Mouse (Mus musculus) mouse trophoblast stem cell (cell line): Measurements from ENCODE around the gene Atrip.

Experiments used
- in situ Hi-C, 2 experiments: fragments of 300-500 bp; cut with MseI, MboI; formaldehyde crosslinking; loops; 2 replicates in 1 of 2; 3 replicates in 1 of 2; pipeline ENCODE4 v1.15.1; 2025

Gene Atrip

DNA sequence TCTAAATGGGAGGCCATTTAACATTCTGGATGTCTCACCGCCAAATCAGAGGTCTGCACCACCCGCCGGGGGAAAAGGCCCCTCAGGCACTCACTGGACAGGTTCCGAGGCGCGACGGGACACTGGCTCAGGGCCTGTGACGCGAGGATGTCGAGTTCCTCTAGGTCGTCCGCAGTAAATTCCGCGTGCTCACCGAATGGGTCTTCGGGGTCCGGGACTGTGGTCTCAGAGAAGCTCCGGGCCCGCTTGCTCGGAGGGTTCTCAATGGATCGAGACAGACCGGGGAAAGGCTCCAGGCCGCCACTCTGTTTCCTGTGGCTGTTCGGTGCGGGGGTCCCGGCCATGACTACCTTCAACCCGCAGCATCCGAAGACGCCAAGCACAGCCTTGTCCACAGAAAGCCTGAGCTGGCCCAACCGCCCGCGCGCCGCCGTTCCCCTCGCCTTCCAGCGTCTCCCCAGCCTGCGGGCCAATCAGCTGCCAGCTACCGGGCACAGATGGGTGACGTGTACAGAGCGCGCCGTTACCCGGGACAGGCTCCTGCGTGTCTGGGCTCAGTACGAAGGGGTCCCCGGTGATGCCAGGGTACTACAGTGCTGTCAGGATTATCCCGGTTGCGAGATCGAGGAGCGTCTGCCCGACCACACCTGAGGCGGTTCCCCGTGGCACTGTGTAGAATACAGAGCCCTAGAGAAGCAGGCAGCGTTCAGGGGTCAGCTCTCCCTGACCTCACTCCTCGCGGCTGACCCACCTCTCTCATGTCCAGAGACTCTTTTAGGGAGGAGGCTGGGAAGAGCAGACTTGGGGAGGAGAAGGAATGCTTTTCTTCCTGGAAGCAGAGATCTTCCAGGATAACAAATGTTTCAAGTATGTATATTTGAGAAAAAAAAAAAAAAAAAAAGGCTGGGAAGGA is at the start of gene Atrip:
Atrip (minus strand) TSS at position 464 of the 913 bp plus-strand sequence.
- in situ Hi-C loops = loop anchor here in 1 of 2 experiments (5.0 kb wide), 1 partner anchor 67 kb away; no protein-coding TSS in a partner anchor

DNA sequence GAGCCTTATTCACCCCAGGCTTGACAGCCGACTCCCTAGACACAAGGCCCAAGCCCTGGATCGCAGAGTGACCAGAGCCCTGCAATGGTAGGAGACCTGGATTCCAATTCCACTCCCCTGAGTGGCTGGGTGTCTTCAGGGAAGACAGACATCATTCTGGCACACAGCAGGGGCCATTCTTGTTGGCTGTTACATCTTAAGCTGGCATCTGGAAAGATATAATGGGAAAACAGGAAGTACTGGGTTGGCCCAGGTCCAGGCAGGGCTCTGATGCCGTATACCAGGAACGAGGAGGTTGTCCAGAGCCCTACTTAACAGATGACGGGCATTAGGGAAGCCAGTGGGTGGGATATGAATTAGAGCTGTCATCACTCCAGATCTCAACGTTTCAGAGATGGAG is 49.3 kb upstream of the Atrip start:
- in situ Hi-C loops = loop anchor here (5.0 to 10.0 kb wide), 2 partner anchors 36 to 118 kb away; no protein-coding TSS in a partner anchor

DNA sequence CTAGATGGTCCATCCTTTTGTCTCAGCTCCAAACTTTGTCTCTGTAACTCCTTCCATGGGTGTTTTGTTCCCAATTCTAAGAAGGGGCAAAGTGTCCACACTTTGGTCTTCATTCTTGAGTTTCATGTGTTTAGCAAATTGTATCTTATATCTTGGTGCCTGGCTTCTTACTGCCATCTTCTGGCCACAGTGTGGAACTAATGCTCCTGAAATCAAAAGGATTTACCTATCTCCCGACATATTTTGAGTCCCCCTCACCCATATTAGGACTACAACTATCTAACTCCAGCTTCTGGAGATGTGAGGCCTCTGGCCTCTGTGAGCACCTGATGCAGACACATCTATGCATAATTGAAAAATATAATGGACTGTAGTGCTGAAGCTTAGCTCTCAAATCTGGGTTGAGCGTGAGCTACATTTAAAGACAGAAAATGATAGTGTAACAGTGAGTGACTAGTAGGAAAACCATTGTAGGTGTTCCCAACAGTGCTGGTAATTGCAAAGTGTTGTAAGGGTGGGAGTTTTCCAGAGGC is 48.7 kb upstream of the Atrip start:
- in situ Hi-C loops = loop anchor here (5.0 to 10.0 kb wide), 2 partner anchors 35 to 118 kb away; no protein-coding TSS in a partner anchor

DNA sequence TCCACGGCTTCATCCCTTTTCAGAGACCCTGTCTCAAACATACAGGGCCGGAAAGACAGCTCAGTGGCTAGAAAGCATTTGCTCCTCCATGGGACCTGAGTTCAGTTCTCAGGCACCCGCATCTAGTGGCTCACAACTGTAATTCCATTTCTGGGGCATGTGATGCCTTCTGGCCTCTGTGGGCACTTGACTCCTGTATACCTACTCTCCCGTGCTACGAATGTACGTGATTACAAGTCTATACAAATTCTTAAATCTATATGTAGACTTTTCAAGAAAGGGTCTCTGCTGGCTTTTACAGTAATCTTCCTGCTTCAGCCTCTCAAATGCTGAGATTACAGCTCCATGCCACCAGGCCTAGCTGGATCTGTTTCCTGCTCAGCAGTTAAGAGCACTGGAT is 47.0 kb upstream of the Atrip start:
- in situ Hi-C loops = loop anchor here (5.0 to 10.0 kb wide), 2 partner anchors 34 to 116 kb away; no protein-coding TSS in a partner anchor

- in situ Hi-C loops = no loop called here
Measured at GRCm38 (mm10) chr9:109119571-109119970, 45.6 kb upstream of the Atrip start.

DNA sequence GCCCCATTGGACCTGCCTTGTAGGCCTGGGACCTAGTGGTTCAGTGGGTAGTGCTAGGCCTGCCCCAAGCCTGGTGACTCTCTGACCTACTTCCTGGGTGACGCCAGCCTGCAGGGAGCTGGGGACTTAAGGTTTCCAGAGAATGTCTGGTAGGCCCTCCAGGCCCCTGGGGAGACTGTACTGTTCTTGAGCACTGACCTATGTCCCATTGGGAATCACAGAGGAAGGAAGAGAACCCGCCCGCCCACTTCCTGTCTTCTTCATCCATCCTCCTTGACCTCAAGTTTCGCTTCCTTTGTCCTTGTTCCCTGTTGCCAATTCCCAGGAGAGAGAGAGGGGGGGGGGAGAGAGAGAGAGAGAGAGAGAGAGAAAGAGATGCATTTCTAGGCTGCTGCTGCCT is 44.2 kb upstream of the Atrip start:
- in situ Hi-C loops = no loop called here

DNA sequence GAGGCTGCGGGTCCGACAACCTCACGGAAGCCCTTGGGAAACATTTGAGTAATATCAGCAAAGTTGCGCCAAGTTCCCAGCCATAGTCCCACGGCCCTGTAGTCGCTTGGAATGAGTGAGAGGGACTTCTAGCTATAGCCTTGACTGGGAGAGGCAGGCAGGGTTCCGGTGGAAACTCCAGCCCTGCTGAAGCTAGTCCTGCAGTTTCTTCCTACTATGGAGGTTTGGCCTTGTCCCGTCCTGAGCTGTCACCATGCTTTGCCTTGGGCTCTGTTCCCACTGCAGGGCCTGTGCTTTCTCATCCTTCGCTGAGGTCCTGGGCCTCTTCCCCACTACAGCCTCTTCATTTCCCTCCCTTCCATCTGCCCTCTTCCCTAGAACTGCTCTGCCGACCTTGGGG is 42.3 kb upstream of the Atrip start:
- in situ Hi-C loops = no loop called here

- in situ Hi-C loops = no loop called here
Measured at GRCm38 (mm10) chr9:109114871-109115270, 40.9 kb upstream of the Atrip start.

DNA sequence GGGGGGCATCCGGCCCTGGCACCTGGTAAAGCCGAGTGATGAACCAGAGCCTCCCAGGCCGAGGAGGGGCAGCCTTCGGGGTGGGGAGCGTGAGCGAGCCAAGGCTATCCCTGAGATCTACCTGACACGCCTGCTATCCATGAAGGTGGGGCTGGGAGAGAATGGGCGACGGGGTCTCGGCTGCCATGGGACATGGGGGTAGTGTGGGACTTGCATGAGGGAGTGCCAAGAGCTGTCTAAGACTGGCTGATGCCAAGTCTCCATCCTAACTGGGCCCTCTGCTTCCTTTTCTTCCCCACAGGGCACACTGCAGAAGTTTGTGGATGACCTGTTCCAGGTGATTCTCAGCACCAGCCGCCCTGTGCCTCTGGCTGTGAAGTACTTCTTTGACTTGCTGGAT is 40.4 kb upstream of the Atrip start:
- in situ Hi-C loops = no loop called here

GRCm38 (mm10) chr9:109113331-109113730 is 39.4 kb upstream of the Atrip start:
- in situ Hi-C loops = no loop called here

GRCm38 (mm10) chr9:109111591-109111990 is 37.7 kb upstream of the Atrip start:
- in situ Hi-C loops = no loop called here

- in situ Hi-C loops = no loop called here
Measured at GRCm38 (mm10) chr9:109111101-109111500, 37.2 kb upstream of the Atrip start.

DNA sequence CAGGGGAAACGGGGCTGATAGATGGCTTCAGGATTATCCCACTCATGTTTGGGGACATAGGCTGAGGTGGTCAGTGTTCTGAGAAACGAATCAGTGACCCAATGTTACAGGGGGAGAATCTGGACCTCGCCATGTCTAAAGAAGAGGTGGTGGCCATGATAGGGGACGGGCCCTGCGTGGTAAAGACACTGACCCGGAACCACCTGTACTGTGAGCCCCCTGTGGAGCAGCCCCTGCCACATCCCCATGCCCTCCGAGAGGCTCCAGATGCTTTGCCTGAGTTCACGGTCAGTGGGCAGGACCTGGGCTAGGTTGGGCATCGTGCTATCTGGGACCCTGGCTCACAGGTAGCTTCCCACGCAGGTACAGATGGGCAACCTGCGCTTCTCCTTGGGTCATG is 36.3 kb upstream of the Atrip start:
- in situ Hi-C loops = no loop called here

- in situ Hi-C loops = no loop called here
Measured at GRCm38 (mm10) chr9:109107341-109107740, 33.4 kb upstream of the Atrip start.

DNA sequence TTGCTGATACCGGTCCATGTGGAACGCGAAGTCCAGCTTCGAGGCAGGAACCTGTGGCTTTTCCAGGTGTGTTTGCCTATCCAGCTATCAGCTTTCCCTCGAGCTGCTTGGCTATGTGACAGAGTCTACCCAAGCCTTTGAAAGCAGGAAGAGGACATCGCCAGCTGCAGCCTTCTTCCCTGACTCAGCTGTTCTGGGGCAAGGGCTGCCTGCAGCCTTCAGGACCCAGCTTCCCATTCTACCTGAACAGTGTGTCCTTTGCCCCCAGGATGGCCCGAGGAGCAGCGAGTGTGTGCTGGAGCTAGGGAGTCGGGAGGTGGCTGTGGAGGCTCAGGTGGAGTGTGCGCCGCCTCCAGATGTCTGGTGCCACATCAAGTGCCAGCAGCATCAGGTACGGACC is 31.7 kb upstream of the Atrip start:
- in situ Hi-C loops = no loop called here

GRCm38 (mm10) chr9:109105011-109105410 is 31.1 kb upstream of the Atrip start:
- in situ Hi-C loops = no loop called here

DNA sequence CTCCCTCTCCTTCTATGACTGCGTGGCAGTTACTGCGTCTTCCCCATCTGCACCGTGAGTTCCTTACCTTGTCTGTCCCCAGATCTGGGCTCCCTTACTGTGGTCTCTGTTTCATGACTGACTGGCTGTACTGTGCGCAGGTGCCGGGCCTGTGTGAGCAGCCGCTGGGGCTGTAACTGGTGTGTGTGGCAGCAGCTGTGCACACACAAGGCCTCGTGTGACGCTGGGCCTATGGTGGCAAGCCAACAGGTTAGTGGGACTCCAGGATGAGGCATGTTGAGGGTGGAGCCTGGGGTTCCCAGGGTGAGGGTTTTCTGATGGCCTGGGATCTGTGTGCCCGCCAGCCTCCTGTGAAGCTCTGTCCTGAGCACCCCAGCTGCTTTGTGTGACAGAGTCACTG is 30.2 kb upstream of the Atrip start:
- in situ Hi-C loops = no loop called here

DNA sequence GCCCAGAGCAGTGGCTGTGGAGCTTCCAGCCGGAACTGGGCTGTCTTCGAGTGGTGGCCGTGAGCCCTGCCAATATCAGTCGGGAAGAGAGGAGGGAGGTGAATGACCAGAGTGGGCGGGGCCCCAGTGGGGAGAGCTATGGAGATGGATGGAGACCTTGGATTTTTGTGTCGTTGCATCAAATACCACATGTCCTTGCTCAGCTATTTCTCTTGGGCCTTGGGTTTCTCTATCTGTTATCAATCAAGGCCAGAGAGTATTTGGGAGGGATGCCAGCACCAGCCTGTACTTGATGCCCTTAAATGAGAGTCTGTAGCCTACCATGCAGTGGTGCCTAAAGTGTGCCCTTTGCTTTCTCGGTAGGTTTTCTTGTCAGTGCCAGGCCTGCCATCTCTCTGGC is 29.3 kb upstream of the Atrip start:
- in situ Hi-C loops = no loop called here

DNA sequence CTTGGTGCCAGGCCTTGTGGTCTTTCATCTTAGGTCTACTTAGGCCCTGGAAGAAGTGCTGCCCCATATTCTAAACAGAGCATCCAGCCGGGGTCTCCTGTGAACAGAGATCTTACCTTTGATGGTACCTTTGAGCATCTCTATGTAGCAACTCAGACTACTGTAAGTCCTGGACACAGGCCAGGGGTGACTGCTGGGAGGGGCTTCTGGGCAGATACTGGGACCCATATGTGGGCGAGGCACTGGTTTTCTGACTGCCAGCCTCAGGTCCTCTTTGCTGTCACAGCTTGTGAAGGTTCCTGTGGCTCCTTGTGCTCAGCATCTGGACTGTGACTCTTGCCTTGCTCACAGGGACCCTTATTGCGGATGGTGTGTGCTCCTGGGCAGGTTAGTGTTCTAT is 28.6 kb upstream of the Atrip start:
- in situ Hi-C loops = no loop called here

DNA sequence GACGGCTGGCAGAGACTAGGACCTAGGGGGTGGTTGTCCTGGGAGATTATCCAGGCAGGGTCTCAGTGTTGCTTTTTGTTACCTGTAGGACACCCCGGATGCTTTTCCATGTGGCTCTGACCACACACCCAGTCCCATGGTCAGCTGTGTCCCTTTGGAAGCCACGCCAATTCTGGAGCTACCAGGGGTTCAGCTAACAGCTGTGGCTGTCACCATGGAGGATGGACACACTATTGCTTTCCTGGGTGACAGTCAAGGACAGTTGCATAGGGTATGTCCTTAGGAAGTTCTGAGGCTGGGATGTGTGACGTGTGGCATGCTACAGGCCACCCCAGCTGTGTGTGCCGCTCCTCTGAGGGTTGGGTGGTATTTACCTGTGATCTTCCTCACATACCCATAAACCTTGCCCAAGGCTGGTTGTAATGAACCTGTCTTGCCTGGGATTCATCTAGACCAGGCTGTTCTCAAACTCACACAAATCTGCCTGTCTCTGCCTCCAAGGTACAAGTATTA is 28.1 kb upstream of the Atrip start:
- in situ Hi-C loops = no loop called here

DNA sequence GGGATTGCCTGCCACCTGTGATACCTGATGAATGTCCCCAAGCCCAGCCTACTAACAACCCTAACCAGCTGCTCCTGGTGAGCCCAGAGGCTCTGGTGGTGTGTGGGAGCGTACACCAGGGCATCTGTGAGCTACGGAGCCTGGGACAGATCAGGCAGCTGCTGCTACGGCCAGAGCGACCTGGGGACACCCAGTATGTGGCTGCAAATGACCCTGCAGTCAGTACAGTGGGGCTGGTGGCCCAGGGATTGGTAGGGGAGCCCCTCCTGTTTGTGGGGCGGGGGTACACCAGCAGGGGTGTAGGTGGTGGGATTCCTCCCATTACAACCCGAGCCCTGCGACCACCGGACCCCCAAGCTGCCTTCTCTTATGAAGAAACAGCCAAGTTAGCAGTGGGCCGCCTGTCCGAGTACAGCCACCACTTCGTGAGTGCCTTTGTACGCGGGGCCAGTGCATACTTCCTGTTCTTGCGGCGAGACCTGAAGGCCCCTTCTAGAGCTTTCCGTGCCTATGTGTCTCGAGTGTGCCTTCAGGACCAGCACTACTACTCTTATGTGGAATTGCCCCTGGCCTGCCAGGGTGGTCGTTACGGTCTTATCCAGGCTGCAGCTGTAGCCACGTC is 26.5 kb upstream of the Atrip start:
- in situ Hi-C loops = no loop called here

DNA sequence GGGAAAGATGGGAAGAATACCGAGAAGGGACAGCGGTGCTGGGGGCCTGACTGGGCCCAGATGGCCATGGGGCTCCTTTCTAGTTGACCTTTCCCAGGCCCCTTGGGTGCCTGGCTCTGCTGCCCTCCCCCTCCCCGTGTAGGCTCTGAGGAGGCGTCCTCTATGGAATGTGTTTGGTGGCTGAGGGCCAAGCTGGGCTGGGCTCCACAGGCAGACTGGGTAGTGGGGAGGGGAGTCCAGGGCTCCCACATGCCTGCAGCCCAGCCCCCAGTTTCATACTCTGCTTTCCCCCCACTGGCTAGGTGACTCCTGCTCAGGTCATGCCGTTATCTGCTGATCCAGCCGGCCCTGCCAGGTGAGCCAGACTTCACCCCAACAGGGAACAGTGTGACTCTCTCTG is 25.0 kb upstream of the Atrip start:
- in situ Hi-C loops = no loop called here
